Mouse (Mus musculus) bone marrow, adult 2 months (tissue): ENCODE data around the gene Abcb6.

Experiments used
- CTCF ChIP-seq: fragments of 200-500 bp; IDR thresholded peaks from 2 replicates; pipeline ENCODE4 v1.5.1; 2011; ENCODE audit warnings: low read length, control low read depth; ENCODE audit not compliant: control insufficient read depth, insufficient read depth
- POLR2A ChIP-seq: fragments of 200-500 bp; IDR thresholded peaks from 2 replicates; pipeline ENCODE4 v1.6.1; 2011; ENCODE audit warnings: low read depth, mild to moderate bottlenecking, control low read depth, low read length, borderline replicate concordance; ENCODE audit not compliant: control insufficient read depth

- TF ChIP-seq CTCF (no peak), POLR2A (no peak)
Observed at GRCm38 (mm10) chr1:75225473-75225872, 45.3 kb upstream of the Abcb6 start.
